Mouse (Mus musculus): ENCODE measurements around the gene Foxb2.
"Not testable (repeated sequence)": the region's sequence is repeated elsewhere in the genome, so short reads cannot be mapped to it uniquely, and the experiment has no call there.

Gene Foxb2

DNA sequence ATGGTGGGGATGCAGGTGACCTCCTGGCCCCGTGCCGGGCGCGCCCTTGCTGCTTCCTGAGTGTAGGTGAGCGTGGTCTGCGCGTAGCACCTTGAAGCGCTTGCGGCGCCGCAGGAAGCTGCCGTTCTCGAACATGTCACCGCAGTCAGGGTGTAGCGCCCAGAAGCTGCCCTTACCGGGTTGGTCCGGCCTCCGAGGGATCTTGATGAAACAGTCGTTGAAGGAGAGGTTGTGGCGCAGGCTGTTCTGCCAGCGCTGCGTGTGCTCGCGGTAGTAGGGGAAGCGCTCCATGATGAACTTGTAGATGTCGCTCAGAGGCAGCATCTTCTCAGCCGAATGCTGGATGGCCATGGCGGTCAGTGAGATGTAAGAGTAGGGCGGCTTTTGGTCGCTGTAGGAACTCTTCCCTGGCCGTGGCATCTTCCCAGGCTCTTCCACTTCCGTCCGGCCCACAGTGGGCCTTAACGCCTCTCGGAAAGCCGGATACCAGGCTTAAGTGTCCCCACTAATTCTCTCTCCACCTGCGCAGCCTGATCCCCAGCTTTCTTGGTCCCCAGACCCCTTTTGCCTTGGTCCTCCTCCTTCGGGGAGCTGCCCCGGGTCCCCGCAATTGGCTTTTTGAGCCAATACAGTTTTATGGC is at the start of gene Foxb2:
Gene Foxb2, minus strand, starts transcription at position 585 of the 641 bp plus-strand sequence.
- in situ Hi-C loops (cut with MboI; ENCODE audit: unreplicated experiment in 2 of 2): no loop called here

DNA sequence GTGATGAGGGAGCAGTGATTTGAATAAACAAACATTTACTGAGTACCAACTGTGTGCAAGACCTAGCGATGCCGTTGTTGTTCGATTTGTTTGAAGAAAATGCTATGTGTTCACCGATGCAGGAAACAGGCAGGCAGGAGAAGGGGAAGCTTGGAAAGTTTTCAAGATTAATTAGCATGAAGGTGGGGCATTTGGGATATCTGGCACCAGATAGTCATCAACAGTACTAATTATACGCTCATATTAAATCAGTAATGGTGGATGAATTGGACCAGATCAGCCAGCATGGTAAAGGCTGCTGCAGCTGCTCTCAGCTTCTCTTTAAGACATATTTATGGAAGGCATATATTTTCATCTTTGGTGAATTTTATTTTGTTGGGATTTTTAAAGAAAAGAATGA is 37.9 kb upstream of the Foxb2 start:
- in situ Hi-C loops (cut with MboI; ENCODE audit: unreplicated experiment in 2 of 2): no loop called here

DNA sequence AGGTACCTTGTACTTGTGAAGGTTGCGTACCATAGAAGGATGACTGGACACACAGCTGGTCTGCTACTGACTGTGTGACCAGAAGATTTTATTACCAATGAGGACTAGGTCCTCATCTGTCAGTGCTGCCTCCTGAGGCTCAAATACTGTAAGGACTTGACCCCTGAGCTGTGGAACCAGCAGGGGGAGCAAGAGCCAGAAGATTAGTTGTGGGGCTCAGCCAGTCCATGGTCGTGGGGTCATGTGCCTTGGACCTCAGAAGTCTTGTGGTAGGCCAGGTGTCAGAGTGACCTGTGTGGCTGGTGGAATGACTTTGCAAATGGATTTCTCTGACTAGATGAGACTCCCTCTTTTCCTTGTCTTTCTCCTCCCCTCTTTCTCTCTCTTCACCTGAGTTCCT is 29.5 kb upstream of the Foxb2 start:
- in situ Hi-C loops (cut with MboI; ENCODE audit: unreplicated experiment in 2 of 2): no loop called here

DNA sequence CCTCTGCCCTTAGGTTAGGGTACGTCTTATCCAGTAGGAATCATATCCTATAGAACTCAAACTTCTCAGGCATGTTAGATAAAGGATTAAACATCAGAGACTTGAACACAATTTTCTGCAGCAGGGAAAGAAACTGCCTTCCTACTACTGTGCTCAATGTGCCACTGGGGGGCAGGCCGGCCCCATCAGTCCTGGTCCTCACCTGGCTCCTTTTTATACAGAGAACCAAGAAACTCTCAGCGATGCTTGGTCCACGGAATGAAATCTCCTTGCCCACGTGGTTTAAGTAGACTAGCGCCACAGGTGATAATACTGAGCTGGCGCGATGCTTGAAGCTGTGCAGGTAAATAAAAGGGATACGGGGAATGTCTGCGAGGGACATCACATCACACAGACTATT is 26.1 kb upstream of the Foxb2 start:
- in situ Hi-C loops (cut with MboI; ENCODE audit: unreplicated experiment in 2 of 2): no loop called here

DNA sequence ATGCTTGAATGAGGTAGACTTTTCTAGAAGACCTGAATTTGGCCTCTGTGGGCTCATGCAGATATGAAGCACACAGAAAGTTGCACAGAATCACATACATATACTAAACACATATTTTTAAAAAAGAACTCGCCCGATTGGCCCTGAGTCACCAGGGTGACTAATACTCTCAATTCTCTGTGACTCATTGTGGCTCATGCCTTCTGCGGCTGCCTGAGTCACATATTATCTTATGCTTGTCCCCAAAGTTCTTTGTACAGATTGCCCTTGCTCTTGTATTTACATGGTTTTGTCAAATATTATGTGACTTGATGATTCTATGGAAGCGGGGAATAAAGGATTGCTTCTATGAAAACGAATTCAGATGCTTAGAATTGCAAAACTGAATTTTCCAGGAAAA is 25.0 kb upstream of the Foxb2 start:
- in situ Hi-C loops (cut with MboI; ENCODE audit: unreplicated experiment in 2 of 2): no loop called here

DNA sequence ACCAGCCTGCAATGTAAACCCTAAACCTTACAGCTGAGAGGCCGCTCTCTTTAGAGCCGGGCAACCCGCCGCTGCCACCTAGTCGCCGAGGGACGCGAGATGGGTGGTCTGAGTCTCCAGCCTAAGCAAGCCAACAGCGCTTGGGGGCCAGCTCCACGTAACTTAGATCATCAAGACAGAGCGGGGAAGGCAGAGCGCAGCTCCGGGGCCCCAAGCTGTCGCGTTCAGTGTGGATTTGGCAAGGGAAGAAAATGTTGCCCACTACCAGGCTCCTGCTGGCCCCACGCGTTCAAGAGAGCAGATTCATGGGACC is 2.8 kb upstream of the Foxb2 start:
- in situ Hi-C loops (cut with MboI; ENCODE audit: unreplicated experiment in 2 of 2): no loop called here

DNA sequence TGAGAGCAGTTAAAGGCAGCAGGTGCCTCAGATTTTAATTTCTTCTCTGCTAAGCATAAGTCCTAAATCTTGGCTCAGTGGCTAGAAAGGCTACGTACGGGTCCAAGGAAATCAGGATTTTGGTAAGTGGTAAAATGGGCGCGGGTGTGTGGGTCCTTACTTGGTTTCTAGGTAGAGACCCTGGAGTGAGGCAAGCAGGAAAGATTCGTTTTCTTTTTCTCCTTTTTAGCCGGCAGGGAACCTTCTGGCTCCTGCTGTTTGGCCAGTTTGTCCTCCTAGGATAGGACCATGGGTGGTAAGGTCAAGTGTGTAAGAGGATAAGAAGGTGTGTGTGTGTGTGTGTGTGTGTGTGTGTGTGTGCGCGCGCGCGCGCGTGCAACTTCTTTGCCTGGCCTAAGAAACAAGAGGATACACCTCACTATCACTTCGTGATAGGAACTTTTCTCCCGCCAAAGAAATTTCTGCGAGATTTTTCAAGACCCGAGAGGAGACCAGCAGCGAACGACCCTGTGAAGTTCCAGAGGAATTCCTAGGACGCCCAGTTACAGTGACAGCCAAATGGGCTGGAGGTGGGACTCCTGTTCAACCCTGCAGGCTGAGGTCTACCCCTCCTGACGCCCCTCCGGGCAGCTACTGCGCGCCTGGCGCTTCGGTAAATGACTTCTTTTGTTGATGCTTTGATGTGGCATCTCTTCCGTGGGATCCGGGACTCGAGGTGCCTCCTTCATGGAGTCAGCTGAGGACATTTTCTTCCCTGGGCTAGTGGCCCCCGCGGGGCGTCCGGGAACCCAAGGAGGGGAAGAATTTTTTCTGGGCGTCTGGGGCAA is 2.2 kb upstream of the Foxb2 start:
- in situ Hi-C loops (cut with MboI; ENCODE audit: unreplicated experiment in 2 of 2): no loop called here

DNA sequence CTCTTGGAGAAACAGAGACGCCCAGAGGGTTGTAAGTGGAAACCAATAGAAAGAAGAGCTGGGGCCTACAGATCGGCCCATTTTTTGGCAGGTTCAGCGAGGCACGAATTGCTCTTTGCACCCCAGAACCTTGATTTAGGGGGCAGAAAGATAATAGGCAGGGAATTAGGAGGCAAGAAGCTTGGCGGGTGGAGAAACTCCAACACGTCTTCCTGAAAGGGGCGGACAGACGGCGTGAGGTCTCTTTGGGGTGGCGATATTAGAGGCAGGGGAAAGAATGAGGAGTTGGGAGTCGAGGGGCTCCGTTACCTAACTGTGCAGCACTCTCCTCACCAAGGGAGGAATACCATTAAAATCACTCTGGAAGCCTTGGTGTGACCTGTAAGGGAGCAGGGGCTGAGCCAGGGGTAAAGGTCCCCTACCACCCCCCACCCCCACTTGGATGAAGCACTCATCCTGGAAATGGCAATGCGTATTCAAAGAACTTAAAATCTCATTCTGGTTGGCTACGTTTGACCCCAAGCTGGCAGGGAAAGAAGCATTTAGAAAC is 1.5 kb upstream of the Foxb2 start:
- in situ Hi-C loops (cut with MboI; ENCODE audit: unreplicated experiment in 2 of 2): no loop called here

DNA sequence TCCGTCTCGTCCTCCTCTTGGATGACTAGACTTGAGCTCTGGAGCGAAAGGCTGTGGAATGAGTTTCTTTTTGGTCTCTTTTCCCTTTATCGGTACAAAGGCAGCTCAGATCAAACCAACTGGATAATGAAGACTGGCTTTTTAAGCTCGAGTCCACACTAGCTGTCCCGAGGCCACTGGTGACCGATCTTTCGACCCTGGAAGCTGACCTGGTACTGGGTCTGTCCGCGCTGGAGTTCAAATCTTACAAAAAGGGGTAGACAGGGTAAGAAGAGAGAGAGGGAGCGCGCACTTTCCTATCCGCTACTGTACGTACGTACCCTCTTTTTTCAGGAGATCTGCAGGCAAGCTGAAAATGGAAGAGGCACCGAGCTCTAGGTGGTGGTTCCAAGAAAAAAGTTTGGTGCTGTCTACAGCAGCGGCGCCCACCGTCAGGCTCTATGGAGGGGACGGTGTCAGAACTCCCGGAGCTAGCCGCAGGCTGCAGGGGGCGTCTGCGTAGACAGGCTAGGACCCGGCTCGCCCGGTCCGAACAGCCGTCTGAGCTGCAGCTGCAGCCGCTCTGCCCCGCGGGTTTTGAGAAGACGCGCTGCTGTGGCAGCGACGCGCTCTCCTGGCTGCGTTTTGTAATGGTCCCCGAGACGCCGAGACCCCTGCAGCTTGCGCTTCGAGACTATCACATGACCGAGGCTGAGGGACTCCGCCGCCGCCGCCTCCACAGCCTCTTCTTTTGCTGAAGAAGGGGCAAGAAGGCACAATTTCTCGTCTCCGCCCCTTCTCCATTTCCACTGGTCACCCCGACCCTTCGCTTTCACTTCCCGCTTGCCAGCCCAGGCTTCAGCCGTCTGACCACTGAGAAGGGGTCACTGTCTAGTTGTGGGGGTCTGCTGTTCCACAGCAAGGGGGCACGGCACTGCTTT is 597 bp upstream of the Foxb2 start:
- in situ Hi-C loops (cut with MboI; ENCODE audit: unreplicated experiment in 2 of 2): no loop called here

DNA sequence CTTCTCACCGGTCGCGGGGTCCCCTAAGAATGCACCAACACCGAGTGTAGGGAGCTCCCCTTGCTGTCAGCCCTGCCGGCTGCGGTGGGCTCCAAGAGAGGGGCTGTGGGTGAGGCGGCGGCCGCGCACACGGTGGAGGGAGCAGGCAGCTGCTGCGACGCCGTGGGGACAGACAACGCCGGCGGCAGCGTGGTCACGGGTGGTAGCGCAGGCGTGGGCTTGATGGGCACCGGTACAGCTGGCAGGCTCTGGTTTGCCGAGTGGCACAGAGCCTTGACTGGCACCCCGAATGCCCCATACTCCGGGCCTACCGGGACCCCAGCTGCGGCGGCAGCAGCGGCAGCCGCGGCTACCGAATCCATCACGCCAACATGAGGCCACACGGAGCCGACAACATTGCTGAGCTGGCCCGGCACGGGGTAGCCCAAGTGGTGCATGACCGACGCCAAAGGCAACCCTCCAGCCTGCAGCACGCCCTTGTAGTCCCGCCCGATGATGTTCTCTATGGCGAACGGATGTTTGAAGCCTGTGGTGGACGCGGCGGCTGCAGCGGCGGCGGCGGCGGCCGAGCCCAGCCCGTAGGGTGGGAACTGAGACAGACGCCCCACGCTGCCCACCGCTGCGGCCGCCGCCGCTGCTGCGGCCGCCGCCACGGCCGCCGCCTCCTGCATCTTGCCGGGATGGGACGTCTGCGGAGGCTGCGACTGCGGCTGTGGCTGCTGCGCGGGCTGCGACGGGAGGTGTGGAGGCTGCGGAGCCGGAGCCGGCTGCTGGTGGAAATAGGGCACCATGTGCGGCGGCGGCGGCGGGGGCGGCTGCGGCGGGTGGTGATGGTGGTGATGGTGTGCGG is 1.0 kb downstream of the Foxb2 start:
- in situ Hi-C loops (cut with MboI; ENCODE audit: unreplicated experiment in 2 of 2): no loop called here

DNA sequence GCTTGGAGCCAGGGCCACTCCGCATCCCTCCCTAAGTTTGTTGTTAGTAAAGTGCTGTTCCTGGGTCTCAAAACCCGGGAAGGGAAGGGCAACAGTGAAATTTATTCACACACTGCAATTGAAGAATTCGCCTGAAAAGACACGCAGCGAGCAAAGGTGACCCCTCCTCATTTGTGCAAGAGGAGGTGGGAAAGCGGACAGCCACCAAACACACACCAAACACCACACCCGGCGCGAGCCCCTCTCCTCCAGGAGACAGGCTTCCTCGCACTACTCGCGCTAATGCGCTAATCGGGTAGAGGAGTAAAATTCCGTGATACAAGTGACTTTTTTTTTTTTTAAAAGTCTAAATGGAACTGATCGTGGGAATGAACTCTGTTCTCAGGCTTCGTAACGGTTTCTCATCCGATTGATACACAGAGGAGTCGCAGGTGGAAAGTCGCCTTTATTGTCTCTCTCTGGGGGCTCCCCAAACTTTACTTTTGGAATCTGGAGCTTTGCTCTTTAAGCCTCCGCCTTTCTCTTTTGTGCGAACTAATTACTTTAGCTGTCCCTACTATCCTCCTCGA is 2.3 kb downstream of the Foxb2 start:
- in situ Hi-C loops (cut with MboI; ENCODE audit: unreplicated experiment in 2 of 2): no loop called here

DNA sequence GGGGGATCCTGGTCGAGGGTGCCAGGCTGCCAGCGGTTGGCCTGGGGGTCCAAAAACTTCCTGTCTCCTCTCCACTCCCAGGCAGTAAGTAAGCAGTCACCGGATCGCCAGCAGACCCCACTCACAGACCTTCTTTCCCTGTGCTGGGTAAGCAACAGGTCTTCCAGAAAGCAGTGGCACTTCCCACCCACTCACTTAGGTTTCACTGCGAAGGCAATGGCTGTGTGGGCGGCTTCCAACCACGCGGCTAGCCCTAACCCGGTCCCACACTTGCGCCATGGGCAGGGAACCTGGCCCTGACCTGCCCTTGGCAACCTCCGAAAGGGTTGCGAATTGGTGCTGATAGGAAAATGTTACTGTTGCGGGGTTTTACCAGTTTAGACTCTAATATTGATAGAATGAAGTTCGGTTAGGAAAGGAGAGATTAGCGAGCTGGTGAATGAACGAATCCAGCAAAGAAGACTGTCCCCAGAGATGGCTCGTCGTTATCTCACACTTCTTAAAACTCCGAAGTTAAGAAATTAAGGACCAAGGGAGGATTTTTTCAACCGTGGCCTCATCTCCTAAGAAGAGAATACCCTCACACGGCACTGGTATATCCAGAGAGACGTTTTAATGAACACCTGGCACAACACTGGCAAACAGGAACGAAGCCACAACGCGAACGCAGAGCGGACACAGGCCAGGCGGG is 3.0 kb downstream of the Foxb2 start:
- in situ Hi-C loops (cut with MboI; ENCODE audit: unreplicated experiment in 2 of 2): no loop called here

DNA sequence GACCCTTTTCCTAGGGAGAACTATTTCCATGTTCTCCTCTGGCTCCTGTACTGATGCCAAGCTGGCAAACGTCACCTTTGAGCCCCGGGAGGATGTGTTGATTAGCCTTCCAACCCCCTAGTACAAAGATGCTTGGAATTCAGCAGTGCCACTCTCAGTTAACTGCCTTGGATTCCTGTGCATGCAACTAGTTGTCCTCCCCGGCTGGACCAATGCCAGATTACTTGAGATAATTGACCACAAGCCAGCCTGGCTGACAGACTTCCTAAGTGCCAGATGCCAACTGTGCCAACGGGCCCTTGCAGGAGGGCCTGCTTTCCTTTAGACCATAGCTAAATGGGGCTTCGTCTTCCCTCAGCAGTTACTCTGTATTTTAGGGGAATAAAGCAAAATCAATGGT is 5.1 kb downstream of the Foxb2 start:
- in situ Hi-C loops (cut with MboI; ENCODE audit: unreplicated experiment in 2 of 2): no loop called here

DNA sequence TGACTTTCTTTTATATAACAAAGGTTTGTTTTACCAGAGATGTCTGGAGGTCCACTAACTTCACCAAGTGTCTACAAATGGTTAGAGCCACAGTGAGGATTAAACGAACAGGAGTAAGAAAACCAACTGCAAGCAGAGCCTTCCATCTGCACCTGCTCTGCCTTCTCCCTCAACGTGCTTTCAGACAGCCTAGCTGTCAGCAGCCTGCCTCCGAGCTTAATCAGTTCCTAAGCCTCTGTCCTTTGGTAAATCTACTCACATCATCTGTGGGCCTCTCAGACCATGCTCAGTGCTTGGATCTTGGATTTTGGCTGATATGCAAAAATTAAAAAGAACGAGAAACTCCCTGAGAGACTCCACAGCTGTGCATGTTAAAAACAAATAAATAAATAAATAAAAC is 15.0 kb downstream of the Foxb2 start:
- in situ Hi-C loops (cut with MboI; ENCODE audit: unreplicated experiment in 2 of 2): no loop called here

DNA sequence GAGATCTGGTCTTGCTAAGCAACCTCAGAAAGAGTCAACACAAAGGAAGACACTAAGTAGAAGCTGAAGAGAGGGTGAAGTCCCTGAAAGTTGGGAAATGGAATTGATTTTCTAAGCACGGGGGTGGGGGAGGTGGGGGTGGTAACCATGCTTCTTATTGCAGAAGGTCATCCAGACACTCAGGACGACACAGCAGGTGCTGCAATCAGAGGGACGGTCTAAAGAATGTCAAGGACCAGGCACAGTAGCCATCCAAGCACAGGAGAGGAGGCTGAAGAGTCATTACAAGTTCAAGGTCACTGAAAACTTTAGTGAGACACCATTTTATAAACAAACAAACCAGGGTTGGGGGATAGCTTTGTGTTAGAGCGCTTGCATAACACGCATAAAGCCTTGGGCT is 16.9 kb downstream of the Foxb2 start:
- in situ Hi-C loops (cut with MboI; ENCODE audit: unreplicated experiment in 2 of 2): no loop called here

DNA sequence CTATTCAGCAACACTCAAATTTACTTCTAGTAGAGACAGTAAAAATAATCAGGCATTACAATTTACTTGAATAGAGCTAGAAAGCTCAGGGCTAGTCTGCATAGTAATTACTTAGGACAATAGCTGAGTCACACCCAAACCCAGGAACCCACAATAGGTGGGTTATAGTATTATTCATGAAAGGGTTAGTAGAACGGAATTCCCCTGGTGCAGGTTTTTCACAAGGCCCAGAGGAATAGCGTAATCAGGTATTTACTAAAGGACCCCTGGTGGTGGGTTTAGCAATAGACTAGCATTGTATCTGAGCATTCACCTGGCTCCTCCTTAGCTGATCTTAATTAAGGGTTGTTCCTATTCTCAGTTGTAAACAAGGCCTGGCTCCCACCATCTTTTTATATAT is 29.5 kb downstream of the Foxb2 start:
- in situ Hi-C loops (cut with MboI; ENCODE audit: unreplicated experiment in 2 of 2): not testable (repeated sequence)

DNA sequence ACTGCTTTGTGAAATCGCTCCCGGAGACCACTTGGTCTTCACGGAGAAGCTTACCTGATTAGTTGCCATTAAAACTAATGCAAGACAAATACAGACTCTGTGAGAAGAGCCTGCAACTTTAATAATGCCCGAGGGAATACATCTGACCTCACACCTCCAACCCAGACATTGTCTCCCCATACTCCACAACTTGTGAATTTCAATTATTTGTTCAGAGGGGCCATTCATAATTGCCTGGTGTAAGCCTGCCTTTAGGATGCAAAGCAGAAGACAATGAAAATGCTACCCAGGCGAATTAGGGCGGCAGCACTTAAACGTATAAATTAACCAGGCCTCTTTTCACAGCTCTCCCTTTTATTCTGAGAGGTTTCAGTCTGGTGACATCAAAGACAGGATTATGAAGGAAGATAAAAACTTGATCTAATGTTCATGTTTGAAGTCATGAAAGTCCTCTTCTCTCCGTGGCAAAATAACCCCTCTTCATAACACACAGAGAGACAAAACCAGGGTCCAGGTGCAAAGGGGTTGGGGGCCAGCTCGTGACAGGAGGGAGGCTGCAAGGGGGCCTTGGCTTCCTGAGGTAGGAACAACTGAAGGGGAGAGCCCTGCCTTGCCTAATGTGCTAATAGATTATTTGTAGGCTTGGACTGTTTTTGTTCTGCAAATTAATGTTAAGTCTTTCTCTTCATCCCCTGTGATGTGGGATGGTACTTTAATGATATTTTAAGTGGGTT is 31.9 kb downstream of the Foxb2 start:
- in situ Hi-C loops (cut with MboI; ENCODE audit: unreplicated experiment in 2 of 2): no loop called here

DNA sequence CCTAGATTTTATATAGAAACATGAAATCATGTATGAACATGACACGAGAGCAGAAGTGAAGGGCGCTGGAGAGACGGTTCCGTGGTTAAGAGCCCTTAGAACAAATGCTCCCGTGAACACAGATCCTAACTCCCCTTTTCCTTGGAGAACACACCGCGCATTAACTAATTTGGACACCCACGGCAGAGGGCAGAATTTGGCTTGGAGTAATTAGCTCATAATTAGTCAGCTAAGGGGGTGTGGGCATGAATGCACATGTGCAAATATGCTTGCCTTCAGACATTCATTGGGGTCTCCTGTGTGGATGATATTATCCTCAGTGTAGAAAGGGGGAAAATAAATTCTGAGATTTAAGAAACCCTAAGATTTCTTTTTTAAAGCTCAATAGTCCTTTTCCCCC is 32.6 kb downstream of the Foxb2 start:
- in situ Hi-C loops (cut with MboI; ENCODE audit: unreplicated experiment in 2 of 2): no loop called here

DNA sequence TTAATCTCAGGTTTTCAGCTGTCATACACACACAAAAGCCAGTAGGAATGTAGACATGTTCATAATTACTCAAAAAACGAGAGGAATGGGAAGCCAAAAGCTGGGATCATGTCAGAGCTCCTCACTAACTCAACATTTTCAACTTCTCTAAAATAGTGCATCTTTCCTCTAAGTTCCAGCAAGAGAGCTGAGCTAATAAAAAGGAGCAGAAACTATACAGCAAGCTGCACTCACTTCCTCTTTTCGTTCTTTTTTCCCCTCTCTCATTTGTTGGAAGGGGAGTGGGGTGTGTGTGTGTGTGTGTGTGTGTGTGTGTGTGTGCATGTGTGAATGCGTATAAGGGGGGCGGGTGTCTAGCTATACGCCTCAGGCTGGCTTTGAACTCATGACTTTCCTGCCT is 45.9 kb downstream of the Foxb2 start:
- in situ Hi-C loops (cut with MboI; ENCODE audit: unreplicated experiment in 2 of 2): no loop called here

Measured in v-Abl transformed pro-B cells (cell line).